Mouse (Mus musculus): ENCODE results near the gene Olfr557. TPM values are rescaled to one million over a fixed set of nuclear protein-coding genes. Genes with fewer than 3 reads are reported as not detected.

Olfr557 gene
- polyA plus RNA-seq, 1 experiment from 2014 or later = not detected

DNA sequence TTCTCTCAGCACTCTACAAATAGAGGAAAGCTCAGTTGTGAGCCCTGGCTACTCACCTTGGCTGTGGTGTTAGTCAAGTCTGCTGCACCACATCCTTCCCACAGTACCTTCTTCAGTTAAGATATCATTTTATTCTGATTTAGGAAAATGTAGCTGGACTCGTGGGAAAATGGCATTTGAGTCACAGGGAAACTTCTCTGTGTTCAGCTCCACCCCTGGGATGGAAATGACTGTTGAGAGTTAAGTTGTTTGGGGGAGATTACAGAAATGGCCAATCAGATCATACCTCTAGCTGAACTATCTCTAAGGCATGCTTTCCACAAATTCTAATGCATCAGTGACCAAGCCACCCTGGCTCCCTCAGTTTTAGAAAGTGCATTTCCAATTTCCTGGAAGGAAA is 23.3 kb downstream of the Olfr557 start, which contains the start of gene Olfr33:
Gene Olfr33, minus strand, starts transcription at position 101 of the 400 bp plus-strand sequence.
- no peak for ATAC-seq (ENCODE audit: low FRiP score, low TSS enrichment)
- 54% methylated on average over 1 of the region's 1 CpGs for WGBS
- Histone ChIP-seq H3K27ac (replicated peaks; ENCODE audit: low read depth, low read length) (no peak within 1 kb of the TSS), H3K9ac (replicated peaks; ENCODE audit: low read length) (no peak within 1 kb of the TSS), H3K36me3 (ENCODE audit: control insufficient read depth, insufficient read depth, low read length) (no peaks in the 10 kb centered on the region), H3K4me1 (ENCODE audit: control insufficient read depth, insufficient read depth, low read length) (no peaks in the 10 kb centered on the region), H3K9me3 (ENCODE audit: control insufficient read depth, low read length) (no peaks in the 10 kb centered on the region), H3K4me3 (replicated peaks; ENCODE audit: low read depth, low read length) (no peak within 1 kb of the TSS), H3K27me3 (ENCODE audit: control insufficient read depth, insufficient read depth, low read length) (no peaks in the 10 kb centered on the region), H3K4me2 (ENCODE audit: low read length) (no peak within 1 kb of the TSS)
- DNase-seq = no peak

DNA sequence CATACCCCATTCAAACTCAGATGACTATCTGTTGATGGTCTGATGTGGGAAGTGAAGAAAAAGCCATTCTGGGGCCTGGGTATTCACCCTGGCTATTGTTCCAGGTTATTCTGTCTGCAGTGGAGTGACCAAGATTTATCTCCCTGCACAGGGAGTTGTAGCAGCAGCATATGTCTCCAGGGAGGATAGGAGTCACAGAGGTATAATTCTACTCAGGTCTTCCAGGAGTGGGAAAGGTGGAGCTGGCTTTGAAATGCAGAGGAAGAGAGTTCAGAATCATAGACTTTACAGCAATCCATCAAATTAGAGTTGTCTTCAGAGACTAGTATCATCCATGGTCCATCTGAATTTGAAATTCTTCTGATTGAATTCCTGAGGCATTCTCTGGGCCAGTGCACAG is 31.7 kb downstream of the Olfr557 start, which contains the start of gene Olfr559:
Gene Olfr559, minus strand, starts transcription at position 101 of the 400 bp plus-strand sequence.
- Histone ChIP-seq H3K27ac (replicated peaks; ENCODE audit: low read depth, low read length) (no peak within 1 kb of the TSS), H3K27me3 (ENCODE audit: control insufficient read depth, insufficient read depth, low read length) (no peaks in the 10 kb centered on the region), H3K4me3 (replicated peaks; ENCODE audit: low read depth, low read length) (no peak within 1 kb of the TSS), H3K4me2 (ENCODE audit: low read length) (no peak within 1 kb of the TSS), H3K36me3 (ENCODE audit: control insufficient read depth, insufficient read depth, low read length) (no peaks in the 10 kb centered on the region), H3K9ac (replicated peaks; ENCODE audit: low read length) (no peak within 1 kb of the TSS), H3K9me3 (ENCODE audit: control insufficient read depth, low read length) (no peaks in the 10 kb centered on the region), H3K4me1 (ENCODE audit: control insufficient read depth, insufficient read depth, low read length) (no peaks in the 10 kb centered on the region)
- DNase-seq (no peak), ATAC-seq (ENCODE audit: low FRiP score, low TSS enrichment) (no peak)

DNA sequence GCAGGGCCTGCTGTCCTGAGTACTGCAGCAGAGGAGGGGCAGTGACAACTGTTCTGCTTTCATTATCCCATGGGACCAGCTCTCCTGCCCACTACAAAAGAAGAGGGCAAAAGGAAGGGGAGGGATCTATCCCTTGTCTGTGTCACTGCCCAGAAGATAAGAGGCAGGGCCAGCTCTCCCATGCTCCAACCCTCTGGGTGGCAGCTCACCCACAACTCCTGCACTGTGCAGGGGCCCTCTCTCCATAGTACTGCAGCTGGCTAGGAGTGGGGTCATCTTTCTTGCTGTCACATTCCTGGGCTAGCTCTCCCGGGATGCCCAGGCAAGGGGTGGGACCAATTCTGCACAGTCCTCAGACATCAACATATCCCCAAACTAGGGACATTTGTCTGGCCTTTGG is 38.1 kb downstream of the Olfr557 start:
- no peaks in the 10 kb centered on the region for H3K36me3 ChIP-seq (ENCODE audit: control insufficient read depth, insufficient read depth, low read length)
- ATAC-seq (ENCODE audit: low FRiP score, low TSS enrichment) = peak; percentile 31; the same call in 1 of the 2 replicates
- no peak overlapping the region for H3K4me2 ChIP-seq (ENCODE audit: low read length)
- H3K9ac ChIP-seq (replicated peaks; ENCODE audit: low read length) = no peak overlapping the region
- H3K4me3 ChIP-seq (replicated peaks; ENCODE audit: low read depth, low read length) = no peak overlapping the region
- WGBS = 86% methylated on average over 1 of the region's 1 CpGs
- H3K4me1 ChIP-seq (ENCODE audit: control insufficient read depth, insufficient read depth, low read length) = no peaks in the 10 kb centered on the region
- no peak overlapping the region for H3K27ac ChIP-seq (replicated peaks; ENCODE audit: low read depth, low read length)
- no peak for DNase-seq
- no peaks in the 10 kb centered on the region for H3K27me3 ChIP-seq (ENCODE audit: control insufficient read depth, insufficient read depth, low read length)
- H3K9me3 ChIP-seq (ENCODE audit: control insufficient read depth, low read length) = no peaks in the 10 kb centered on the region

DNA sequence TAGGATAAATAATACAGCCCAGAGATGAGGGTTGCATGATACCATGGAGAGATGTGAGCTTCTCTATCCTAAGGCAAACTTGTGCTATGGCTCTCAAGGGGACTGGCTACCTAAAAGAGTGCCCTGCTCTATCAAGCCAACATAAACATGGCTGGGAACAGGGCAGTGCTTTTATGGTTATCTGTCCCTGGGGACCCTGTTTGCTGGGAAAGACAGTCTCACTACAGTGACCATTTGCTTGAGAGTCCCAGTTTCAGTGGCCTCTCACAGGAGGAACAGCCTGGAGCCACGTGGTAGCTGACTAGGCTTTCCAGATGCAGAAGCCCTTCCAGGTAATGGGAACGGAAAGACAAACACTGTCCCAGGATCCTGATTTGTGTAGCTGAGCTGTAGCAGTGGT is 42.0 kb downstream of the Olfr557 start:
- no peaks in the 10 kb centered on the region for H3K4me1 ChIP-seq (ENCODE audit: control insufficient read depth, insufficient read depth, low read length)
- WGBS = 65% methylated on average over 2 of the region's 2 CpGs
- no peak overlapping the region for H3K9ac ChIP-seq (replicated peaks; ENCODE audit: low read length)
- DNase-seq = no peak
- no peaks in the 10 kb centered on the region for H3K9me3 ChIP-seq (ENCODE audit: control insufficient read depth, low read length)
- no peaks in the 10 kb centered on the region for H3K27me3 ChIP-seq (ENCODE audit: control insufficient read depth, insufficient read depth, low read length)
- H3K27ac ChIP-seq (replicated peaks; ENCODE audit: low read depth, low read length) = no peak overlapping the region
- no peak for ATAC-seq (ENCODE audit: low FRiP score, low TSS enrichment)
- H3K4me2 ChIP-seq (ENCODE audit: low read length) = no peak overlapping the region
- H3K36me3 ChIP-seq (ENCODE audit: control insufficient read depth, insufficient read depth, low read length) = no peaks in the 10 kb centered on the region
- no peak overlapping the region for H3K4me3 ChIP-seq (replicated peaks; ENCODE audit: low read depth, low read length)

Other genes starting within 250 kb of the Olfr557 start
- gene Olfr543, start 214.2 kb upstream of the Olfr557 start, polyA plus RNA-seq (2014; fragmentation: Nextera tagmentation; extraction: Ambion mirVana) = 0.61 and 0.74 TPM in 2 replicates
- gene Olfr544, start 207.6 kb upstream of the Olfr557 start, polyA plus RNA-seq (2014; fragmentation: Nextera tagmentation; extraction: Ambion mirVana) = 0.14 and 0.22 TPM in 2 replicates
- gene Olfr545, start 196.3 kb upstream of the Olfr557 start, polyA plus RNA-seq (2014; fragmentation: Nextera tagmentation; extraction: Ambion mirVana) = 0.20 TPM in 1 of 2 replicates, not detected in the other
- not detected in 2 replicates for gene Olfr547, start 161.2 kb upstream of the Olfr557 start, polyA plus RNA-seq (2014; fragmentation: Nextera tagmentation; extraction: Ambion mirVana)
- gene Olfr548-ps1, start 155.0 kb upstream of the Olfr557 start, polyA plus RNA-seq (2014; fragmentation: Nextera tagmentation; extraction: Ambion mirVana) = not detected in 2 replicates
- not detected in 2 replicates for gene Olfr549, start 146.0 kb upstream of the Olfr557 start, polyA plus RNA-seq (2014; fragmentation: Nextera tagmentation; extraction: Ambion mirVana)
- gene Trim21, start 130.4 kb upstream of the Olfr557 start, polyA plus RNA-seq (2014; fragmentation: Nextera tagmentation; extraction: Ambion mirVana) = 0.61 TPM in 1 of 2 replicates, not detected in the other
- gene Olfr550, start 124.5 kb upstream of the Olfr557 start, polyA plus RNA-seq (2014; fragmentation: Nextera tagmentation; extraction: Ambion mirVana) = not detected in 2 replicates
- gene Olfr551, start 104.0 kb upstream of the Olfr557 start, polyA plus RNA-seq (2014; fragmentation: Nextera tagmentation; extraction: Ambion mirVana) = not detected in 2 replicates
- gene Olfr552, start 98.1 kb upstream of the Olfr557 start, polyA plus RNA-seq (2014; fragmentation: Nextera tagmentation; extraction: Ambion mirVana) = not detected in 2 replicates
- not detected in 2 replicates for gene Olfr553, start 77.7 kb upstream of the Olfr557 start, polyA plus RNA-seq (2014; fragmentation: Nextera tagmentation; extraction: Ambion mirVana)
- not detected in 2 replicates for gene Olfr554, start 57.5 kb upstream of the Olfr557 start, polyA plus RNA-seq (2014; fragmentation: Nextera tagmentation; extraction: Ambion mirVana)
- gene Olfr555, start 37.1 kb upstream of the Olfr557 start, polyA plus RNA-seq (2014; fragmentation: Nextera tagmentation; extraction: Ambion mirVana) = not detected in 2 replicates
- gene Olfr556, start 31.0 kb upstream of the Olfr557 start, polyA plus RNA-seq (2014; fragmentation: Nextera tagmentation; extraction: Ambion mirVana) = not detected in 2 replicates
- gene Trim68, start 8.6 kb upstream of the Olfr557 start, polyA plus RNA-seq (2014; fragmentation: Nextera tagmentation; extraction: Ambion mirVana) = 6.5 and 8.1 TPM in 2 replicates
- gene Olfr558, start 6.3 kb downstream of the Olfr557 start, polyA plus RNA-seq (2014; fragmentation: Nextera tagmentation; extraction: Ambion mirVana) = not detected in 2 replicates
- not detected in 2 replicates for gene Olfr33, start 23.2 kb downstream of the Olfr557 start, polyA plus RNA-seq (2014; fragmentation: Nextera tagmentation; extraction: Ambion mirVana)
- gene Olfr559, start 31.6 kb downstream of the Olfr557 start, polyA plus RNA-seq (2014; fragmentation: Nextera tagmentation; extraction: Ambion mirVana) = not detected in 2 replicates
- not detected in 2 replicates for gene Olfr560, start 63.5 kb downstream of the Olfr557 start, polyA plus RNA-seq (2014; fragmentation: Nextera tagmentation; extraction: Ambion mirVana)
- not detected in 2 replicates for gene Olfr78, start 63.6 kb downstream of the Olfr557 start, polyA plus RNA-seq (2014; fragmentation: Nextera tagmentation; extraction: Ambion mirVana)
- not detected in 2 replicates for gene Olfr561, start 75.3 kb downstream of the Olfr557 start, polyA plus RNA-seq (2014; fragmentation: Nextera tagmentation; extraction: Ambion mirVana)
- gene Olfr564, start 107.6 kb downstream of the Olfr557 start, polyA plus RNA-seq (2014; fragmentation: Nextera tagmentation; extraction: Ambion mirVana) = not detected in 2 replicates
- gene Olfr566, start 162.9 kb downstream of the Olfr557 start, polyA plus RNA-seq (2014; fragmentation: Nextera tagmentation; extraction: Ambion mirVana) = not detected in 2 replicates
- gene Olfr568, start 181.2 kb downstream of the Olfr557 start, polyA plus RNA-seq (2014; fragmentation: Nextera tagmentation; extraction: Ambion mirVana) = not detected in 2 replicates
- not detected in 2 replicates for gene Olfr569, start 195.0 kb downstream of the Olfr557 start, polyA plus RNA-seq (2014; fragmentation: Nextera tagmentation; extraction: Ambion mirVana)
- not detected in 2 replicates for gene Olfr570, start 198.7 kb downstream of the Olfr557 start, polyA plus RNA-seq (2014; fragmentation: Nextera tagmentation; extraction: Ambion mirVana)
- gene Olfr571, start 221.6 kb downstream of the Olfr557 start, polyA plus RNA-seq (2014; fragmentation: Nextera tagmentation; extraction: Ambion mirVana) = not detected in 2 replicates
- gene Olfr572, start 228.5 kb downstream of the Olfr557 start, polyA plus RNA-seq (2014; fragmentation: Nextera tagmentation; extraction: Ambion mirVana) = not detected in 2 replicates
- gene Olfr573-ps1, start 246.7 kb downstream of the Olfr557 start, polyA plus RNA-seq (2014; fragmentation: Nextera tagmentation; extraction: Ambion mirVana) = not detected in 2 replicates

Measured in midbrain, embryonic 14.5 days (tissue).